Mouse (Mus musculus) embryonic facial prominence, embryonic 11.5 days (tissue): ENCODE results near the gene Anapc7. TPM values are rescaled to one million over a fixed set of nuclear protein-coding genes. Genes with fewer than 3 reads are reported as not detected.
"Not testable (repeated sequence)": the region's sequence is repeated elsewhere in the genome, so short reads cannot be mapped to it uniquely, and the experiment has no call there.

ENCODE experiments used
- ATAC-seq: fragments of 200-750 bp; cut with Nextera tagmentation; replicated peaks from 2 replicates; pipeline ENCODE4 v1.8.0; 2017; ENCODE audit warnings: low read depth; ENCODE audit not compliant: insufficient number of reproducible peaks, low FRiP score, low TSS enrichment
- DNase-seq: peaks from one replicate; pipeline ENCODE4 v3.0.0-alpha.2; 2015; ENCODE audit warnings: low spot score
- H3K27ac ChIP-seq: fragments of 300-500 bp; sonication (generic); replicated peaks from 2 replicates; pipeline ENCODE4 v1.5.1; 2014; ENCODE audit warnings: mild to moderate bottlenecking, low read depth, low read length, control low read depth
- H3K27me3 ChIP-seq: fragments of 300-500 bp; sonication (generic); 2 replicates; pipeline ENCODE4 v1.6.1; 2014; ENCODE audit warnings: mild to moderate bottlenecking, low read length, moderate library complexity, mixed read lengths; ENCODE audit not compliant: control insufficient read depth, insufficient read depth
- H3K36me3 ChIP-seq: fragments of 300-500 bp; sonication (generic); replicated peaks from 2 replicates; pipeline ENCODE4 v1.6.1; 2014; ENCODE audit warnings: low read depth, mild to moderate bottlenecking, low read length, moderate library complexity, mixed read lengths; ENCODE audit not compliant: control insufficient read depth, insufficient read depth
- H3K4me1 ChIP-seq: fragments of 300-500 bp; sonication (generic); 2 replicates; pipeline ENCODE4 v1.6.1; 2014; ENCODE audit warnings: low read length, mixed read lengths; ENCODE audit not compliant: control insufficient read depth, insufficient read depth
- H3K4me2 ChIP-seq: fragments of 300-500 bp; sonication (generic); 2 replicates; pipeline ENCODE4 v1.6.1; 2014; ENCODE audit warnings: low read depth, mild to moderate bottlenecking, control low read depth, low read length, moderate library complexity
- H3K4me3 ChIP-seq: fragments of 300-500 bp; sonication (generic); 2 replicates; pipeline ENCODE4 v1.5.1; 2014; ENCODE audit warnings: low read depth, low read length, control low read depth
- H3K9ac ChIP-seq: fragments of 300-500 bp; sonication (generic); replicated peaks from 2 replicates; pipeline ENCODE4 v1.6.1; 2014; ENCODE audit warnings: mild to moderate bottlenecking, control low read depth, low read length
- H3K9me3 ChIP-seq: fragments of 300-500 bp; sonication (generic); replicated peaks from 2 replicates; pipeline ENCODE4 v1.6.1; 2016; ENCODE audit warnings: mild to moderate bottlenecking, low read length, inconsistent platforms, mixed read lengths; ENCODE audit not compliant: control insufficient read depth
- WGBS: fragments of 180-500 bp; shearing (Covaris S2); extraction: QIAGEN DNeasy Blood & Tissue Kit; methylation state at CpG from one replicate; pipeline ENCODE4 v1.1.7; 2014; 5-methylcytosine and 5-hydroxymethylcytosine counted together
- polyA plus RNA-seq: library from polyadenylated mRNA; unstranded; fragments of >200 nt; fragmentation: Nextera tagmentation; extraction: Ambion mirVana; gene quantifications from 2 replicates; pipeline ENCODE4 v1.2.1, GENCODE M21; 2014

The Anapc7 gene
- polyA plus RNA-seq, 1 experiment from 2014 or later = 30.3 TPM

DNA sequence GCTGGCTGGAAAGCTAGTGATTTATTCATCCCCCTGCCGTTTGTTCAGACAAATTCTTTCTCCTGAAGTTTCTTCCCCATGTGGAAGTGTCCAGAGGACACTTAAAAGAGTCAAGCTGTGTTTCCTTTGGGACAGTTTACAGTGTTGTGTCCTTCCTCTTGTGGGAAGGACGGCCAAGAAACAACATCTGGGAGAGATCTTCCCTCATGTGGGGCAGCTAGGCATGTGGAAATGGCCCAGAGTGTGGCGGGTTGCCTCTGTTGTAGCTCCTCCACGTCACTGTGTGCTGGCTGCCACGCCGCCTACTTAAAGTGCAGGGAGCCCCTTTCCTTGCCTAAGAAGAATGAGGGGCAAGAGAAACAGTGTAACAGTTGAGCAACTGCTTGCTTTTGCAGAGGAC, 8.7 kb upstream of the Anapc7 start:
- Histone ChIP-seq H3K27me3 (no peaks in the 10 kb centered on the region), H3K27ac (no peak overlapping the region), H3K9ac (no peak overlapping the region), H3K9me3 (no peaks in the 10 kb centered on the region), H3K4me2 (no peak overlapping the region), H3K4me1 (no peaks in the 10 kb centered on the region), H3K4me3 (no peak overlapping the region), H3K36me3 (no peaks in the 10 kb centered on the region)
- ATAC-seq = no peak
- DNase-seq = no peak
- 62% methylated on average over 6 of the region's 6 CpGs for WGBS

DNA sequence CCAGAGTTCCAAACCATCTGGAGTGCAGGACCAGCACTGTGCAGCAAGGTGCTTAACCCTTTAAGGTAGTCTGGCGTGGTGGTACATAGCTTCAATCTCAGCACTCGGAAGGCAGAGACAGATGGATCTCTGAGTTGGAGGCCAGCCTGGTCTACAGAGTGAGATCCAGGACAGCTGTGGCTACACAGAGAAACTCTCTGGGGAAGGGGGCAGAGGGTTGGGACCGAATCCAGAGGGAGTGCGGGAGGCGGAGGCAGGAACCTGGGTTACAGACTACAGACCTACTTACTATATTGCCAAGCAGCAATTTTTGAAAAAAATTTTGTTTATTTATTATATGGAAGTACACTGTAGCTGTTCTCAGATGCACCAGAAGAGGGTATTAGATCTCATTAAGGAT, 7.1 kb upstream of the Anapc7 start:
- Histone ChIP-seq H3K4me1 (no peaks in the 10 kb centered on the region), H3K27me3 (no peaks in the 10 kb centered on the region), H3K4me3 (no peak overlapping the region), H3K36me3 (no peaks in the 10 kb centered on the region), H3K27ac (no peak overlapping the region), H3K9ac (no peak overlapping the region), H3K4me2 (no peak overlapping the region), H3K9me3 (no peaks in the 10 kb centered on the region)
- ATAC-seq = no peak
- WGBS = 86% methylated on average over 5 of the region's 5 CpGs
- DNase-seq = no peak

DNA sequence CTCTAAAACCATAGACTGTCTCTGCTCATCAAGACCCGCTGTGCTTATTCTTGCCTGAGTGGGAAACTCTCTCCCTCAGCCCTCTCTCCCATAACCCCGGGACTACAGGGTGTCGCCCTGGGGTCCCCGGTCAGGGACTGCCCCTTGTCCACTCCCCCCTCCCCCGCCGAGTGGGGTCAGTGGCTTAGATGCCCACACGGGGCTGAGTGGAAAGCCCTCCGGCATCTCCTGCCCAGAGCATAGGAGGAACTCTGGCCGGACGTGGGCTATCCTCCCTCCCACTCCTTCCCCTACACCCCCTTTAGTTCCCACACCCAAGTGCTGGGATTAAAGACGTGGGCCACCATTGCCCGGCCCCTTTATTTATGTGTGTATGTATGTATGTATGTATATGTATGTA, 6.0 kb upstream of the Anapc7 start:
- no peak overlapping the region for H3K4me3 ChIP-seq
- 87% methylated on average over 12 of the region's 12 CpGs for WGBS
- ATAC-seq (no peak), DNase-seq (no peak)
- H3K9ac ChIP-seq = no peak overlapping the region
- no peaks in the 10 kb centered on the region for H3K27me3 ChIP-seq
- H3K36me3 ChIP-seq = no peaks in the 10 kb centered on the region
- H3K4me1 ChIP-seq = no peaks in the 10 kb centered on the region
- H3K9me3 ChIP-seq = no peaks in the 10 kb centered on the region
- no peak overlapping the region for H3K4me2 ChIP-seq
- no peak overlapping the region for H3K27ac ChIP-seq

DNA sequence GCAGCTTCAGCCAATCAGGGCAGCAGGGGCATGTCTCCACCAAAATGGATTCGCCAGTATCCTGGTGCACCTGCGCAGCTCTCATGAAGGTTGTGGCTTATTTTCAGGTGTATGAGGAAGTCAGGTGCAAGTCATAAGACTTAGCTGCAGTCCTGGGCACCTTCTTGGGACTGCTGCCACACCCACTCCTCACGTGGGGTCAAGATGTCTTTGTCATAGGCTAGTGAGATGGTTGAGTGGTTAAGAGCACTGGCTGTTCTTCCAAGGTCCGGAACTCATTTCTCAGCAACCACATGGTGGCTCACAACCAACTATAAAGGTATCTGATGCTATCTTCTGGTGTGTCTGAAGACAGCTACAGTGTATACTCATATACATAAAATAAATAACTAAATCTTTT, 817 bp upstream of the Anapc7 start:
- H3K27ac ChIP-seq, H3K4me2 ChIP-seq, H3K9ac ChIP-seq, H3K4me1 ChIP-seq, ATAC-seq, H3K9me3 ChIP-seq, H3K36me3 ChIP-seq, DNase-seq, H3K27me3 ChIP-seq, H3K4me3 ChIP-seq: not testable (repeated sequence)
- WGBS = 69% methylated on average over 4 of the region's 4 CpGs

DNA sequence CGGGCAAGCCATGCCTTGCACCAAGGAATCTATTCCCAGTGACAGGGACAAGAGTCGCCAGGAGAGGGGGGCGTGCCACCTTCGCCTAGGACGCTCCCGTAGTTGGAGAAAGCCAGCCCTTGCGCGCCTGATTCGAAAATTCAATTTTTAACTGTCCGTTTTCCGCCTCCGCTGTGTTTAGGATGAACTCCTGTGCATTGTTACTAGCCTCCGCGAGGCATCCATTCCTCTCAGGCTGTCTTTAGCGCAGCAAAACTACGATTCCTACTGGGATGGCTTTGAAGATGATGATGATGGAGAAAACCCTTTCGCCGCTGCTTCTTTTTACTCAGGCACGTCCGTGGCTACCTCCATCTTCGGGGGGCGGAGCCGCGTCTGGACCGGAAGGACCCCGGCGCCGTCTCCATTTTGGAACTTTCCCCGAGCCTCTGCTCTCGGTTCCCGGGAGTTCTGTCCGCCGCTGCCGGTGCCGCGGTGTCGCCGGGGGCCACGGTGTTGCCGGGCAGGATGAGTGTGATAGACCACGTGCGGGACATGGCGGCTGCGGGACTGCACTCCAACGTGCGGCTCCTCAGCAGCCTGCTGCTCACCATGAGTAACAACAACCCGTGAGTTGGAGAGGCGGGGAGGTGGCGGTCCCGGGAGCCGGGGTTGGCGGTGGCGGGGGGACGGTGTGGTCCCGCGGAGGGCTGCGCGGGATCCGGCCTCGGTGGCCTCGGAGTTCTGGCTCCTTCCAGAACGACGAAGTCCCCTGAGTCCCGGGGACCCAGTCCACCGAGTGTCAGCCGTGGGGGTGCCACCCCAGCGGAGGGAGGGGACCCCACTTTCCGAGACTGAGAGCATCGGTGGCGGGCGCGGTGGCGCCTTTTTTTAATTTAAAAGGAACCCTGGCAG, 825 bp downstream of the Anapc7 start:
- DNase-seq = peak; percentile 89
- peak overlapping the region; percentile 67 for H3K27ac ChIP-seq
- H3K9me3 ChIP-seq = no peaks in the 10 kb centered on the region
- H3K36me3 ChIP-seq = no peaks in the 10 kb centered on the region
- peak overlapping the region; percentile 76 for H3K4me2 ChIP-seq
- peak overlapping the region; percentile 94 for H3K9ac ChIP-seq
- H3K27me3 ChIP-seq = no peaks in the 10 kb centered on the region
- H3K4me3 ChIP-seq = peak overlapping the region; percentile 98
- ATAC-seq = peak; percentile 87
- under 1% methylated on average over 73 of the region's 73 CpGs for WGBS
- H3K4me1 ChIP-seq = peaks cover 3% of the 10 kb centered on the region; the same call in 1 of the 2 replicates

DNA sequence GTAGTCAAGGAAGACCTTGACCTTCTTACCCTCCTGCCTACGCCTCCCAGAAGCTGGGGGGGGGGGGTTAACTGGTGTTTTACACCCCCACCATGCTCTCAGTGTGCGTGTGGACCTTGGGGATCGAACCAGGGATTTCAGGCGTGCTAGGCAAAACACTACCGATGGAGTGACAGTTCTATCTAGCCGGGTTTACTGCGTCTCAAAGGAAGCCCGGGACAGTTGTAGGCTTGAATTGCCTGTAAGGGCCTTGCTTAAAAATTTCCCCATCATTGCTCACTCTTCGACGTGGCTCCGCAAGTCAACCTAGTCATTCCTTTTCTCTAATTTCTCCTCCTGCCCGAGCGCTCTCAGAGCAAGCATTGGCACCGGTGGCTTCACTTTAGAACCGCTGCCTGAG, 1.6 kb downstream of the Anapc7 start:
- Histone ChIP-seq H3K4me3 (peak overlapping the region; percentile 98), H3K36me3 (peaks cover 3% of the 10 kb centered on the region), H3K4me2 (peak overlapping the region; percentile 76), H3K4me1 (peaks cover 3% of the 10 kb centered on the region; the same call in 1 of the 2 replicates), H3K27me3 (no peaks in the 10 kb centered on the region), H3K9me3 (no peaks in the 10 kb centered on the region), H3K9ac (peak overlapping the region; percentile 94), H3K27ac (no peak overlapping the region)
- DNase-seq = no peak
- ATAC-seq = no peak
- 33% methylated on average over 15 of the region's 15 CpGs for WGBS

DNA sequence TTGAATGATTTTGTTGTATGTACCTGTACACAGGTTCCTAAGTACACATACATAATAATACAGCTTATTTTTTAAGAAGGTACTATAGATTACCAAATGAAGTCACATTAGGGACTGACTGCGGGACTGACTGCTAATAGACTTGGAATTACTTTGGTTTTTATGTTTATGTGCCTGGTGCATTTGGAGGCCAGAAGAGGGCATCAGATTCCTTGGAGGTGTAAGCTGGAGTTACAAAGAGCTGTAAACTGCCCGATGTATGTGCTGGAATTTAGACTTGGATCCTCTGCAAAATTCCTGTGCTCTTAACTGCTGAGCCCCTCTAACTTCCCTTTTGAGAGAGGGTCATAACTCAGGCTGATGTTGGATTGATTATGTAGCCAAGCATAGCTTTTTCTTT, 4.1 kb downstream of the Anapc7 start:
- H3K27me3 ChIP-seq = no peaks in the 10 kb centered on the region
- H3K27ac ChIP-seq = no peak overlapping the region
- H3K9ac ChIP-seq = no peak overlapping the region
- H3K36me3 ChIP-seq = peaks cover 12% of the 10 kb centered on the region
- no peak overlapping the region for H3K4me2 ChIP-seq
- H3K4me3 ChIP-seq = no peak overlapping the region
- WGBS = 86% methylated on average over 2 of the region's 2 CpGs
- peaks cover 3% of the 10 kb centered on the region; the same call in 1 of the 2 replicates for H3K4me1 ChIP-seq
- DNase-seq (no peak), ATAC-seq (no peak)
- H3K9me3 ChIP-seq = no peaks in the 10 kb centered on the region

DNA sequence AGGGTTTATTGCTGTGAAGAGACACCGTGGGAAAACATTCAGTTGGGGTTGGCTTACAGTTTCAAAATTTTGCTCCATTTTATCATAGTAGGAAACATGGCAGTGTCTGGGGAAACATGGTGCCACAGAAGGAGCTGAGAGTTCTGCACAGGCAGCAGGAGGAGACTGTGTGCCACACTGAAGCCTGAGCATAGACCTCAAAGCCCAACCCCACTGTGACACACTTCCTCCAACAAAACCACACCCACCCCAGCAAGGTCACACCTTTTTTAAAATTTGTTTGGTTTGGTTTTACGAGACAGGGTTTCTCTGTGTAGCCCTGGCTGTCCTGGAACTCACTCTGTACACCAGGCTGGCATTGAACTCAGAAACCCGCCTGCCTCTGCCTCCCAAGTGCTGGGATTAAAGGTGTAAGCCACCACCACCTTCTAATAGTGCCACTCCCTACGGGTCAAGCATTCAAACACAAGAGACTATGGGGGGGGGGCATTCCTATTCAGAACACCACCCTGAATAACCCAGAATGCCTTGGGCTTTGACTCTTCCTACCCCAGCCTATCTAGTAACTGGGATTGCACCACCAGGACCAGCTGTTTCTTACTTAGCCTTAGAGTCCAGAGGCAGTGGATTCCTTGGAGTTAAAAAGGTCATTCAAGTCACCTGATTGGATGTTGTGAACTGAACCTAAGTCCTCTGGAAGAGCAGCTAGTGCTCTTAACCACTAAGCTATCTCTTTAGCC, 8.7 kb downstream of the Anapc7 start:
- H3K27ac ChIP-seq = no peak overlapping the region
- 95% methylated on average over 4 of the region's 4 CpGs for WGBS
- H3K9ac ChIP-seq = no peak overlapping the region
- H3K36me3 ChIP-seq = peaks cover 26% of the 10 kb centered on the region
- ATAC-seq (no peak), DNase-seq (no peak)
- H3K4me3 ChIP-seq = no peak overlapping the region
- no peaks in the 10 kb centered on the region for H3K27me3 ChIP-seq
- no peaks in the 10 kb centered on the region for H3K9me3 ChIP-seq
- no peak overlapping the region for H3K4me2 ChIP-seq
- H3K4me1 ChIP-seq = no peaks in the 10 kb centered on the region
